Mouse (Mus musculus) embryonic facial prominence, embryonic 13.5 days (tissue): Measurements from ENCODE around the gene Mprip. TPM values are rescaled to one million over a fixed set of nuclear protein-coding genes. Genes with fewer than 3 reads are reported as not detected.
A peak's percentile ranks its signal among the peaks of the same experiment; 100 is the strongest.

ENCODE experiments used
- ATAC-seq: fragments of 200-750 bp; cut with Nextera tagmentation; 2 replicates; pipeline ENCODE4 v1.8.0; 2017; ENCODE audit warnings: low read depth; ENCODE audit not compliant: insufficient number of reproducible peaks, insufficient read depth, low FRiP score, low TSS enrichment
- H3K27ac ChIP-seq: fragments of 300-500 bp; sonication (generic); 2 replicates; pipeline ENCODE4 v1.5.1; 2015; ENCODE audit warnings: moderate library complexity, mild to moderate bottlenecking, inconsistent platforms
- H3K27me3 ChIP-seq: fragments of 300-500 bp; sonication (generic); 2 replicates; pipeline ENCODE4 v1.6.1; 2015; ENCODE audit warnings: mild to moderate bottlenecking, inconsistent platforms
- H3K36me3 ChIP-seq: fragments of 300-500 bp; sonication (generic); 2 replicates; pipeline ENCODE4 v1.6.1; 2015; ENCODE audit warnings: mild to moderate bottlenecking, inconsistent platforms
- H3K4me1 ChIP-seq: fragments of 300-500 bp; sonication (generic); 2 replicates; pipeline ENCODE4 v1.6.1; 2015; ENCODE audit warnings: inconsistent platforms
- H3K4me2 ChIP-seq: fragments of 300-500 bp; sonication (generic); 2 replicates; pipeline ENCODE4 v1.6.1; 2015; ENCODE audit warnings: moderate library complexity, mild to moderate bottlenecking, inconsistent platforms
- H3K4me3 ChIP-seq: fragments of 300-500 bp; sonication (generic); 2 replicates; pipeline ENCODE4 v1.5.1; 2015; ENCODE audit warnings: mild to moderate bottlenecking, inconsistent platforms
- H3K9ac ChIP-seq: fragments of 300-500 bp; sonication (generic); 2 replicates; pipeline ENCODE4 v1.6.1; 2015; ENCODE audit warnings: mild to moderate bottlenecking, inconsistent platforms
- H3K9me3 ChIP-seq: fragments of 300-500 bp; sonication (generic); 2 replicates; pipeline ENCODE4 v1.6.1; 2016; ENCODE audit warnings: inconsistent platforms
- WGBS: fragments of 180-500 bp; shearing (Covaris S2); methylation state at CpG from one replicate; pipeline ENCODE4 v1.1.7; 2015; ENCODE audit warnings: mixed read lengths; 5-methylcytosine and 5-hydroxymethylcytosine counted together
- polyA plus RNA-seq: library from polyadenylated mRNA; unstranded; fragments of >200 nt; fragmentation: Nextera tagmentation; extraction: Ambion mirVana; gene quantifications from 2 replicates; pipeline ENCODE4 v1.2.1, GENCODE M21; 2015

Gene Mprip
- polyA plus RNA-seq, 1 experiment from 2014 or later: 40.0 TPM

DNA sequence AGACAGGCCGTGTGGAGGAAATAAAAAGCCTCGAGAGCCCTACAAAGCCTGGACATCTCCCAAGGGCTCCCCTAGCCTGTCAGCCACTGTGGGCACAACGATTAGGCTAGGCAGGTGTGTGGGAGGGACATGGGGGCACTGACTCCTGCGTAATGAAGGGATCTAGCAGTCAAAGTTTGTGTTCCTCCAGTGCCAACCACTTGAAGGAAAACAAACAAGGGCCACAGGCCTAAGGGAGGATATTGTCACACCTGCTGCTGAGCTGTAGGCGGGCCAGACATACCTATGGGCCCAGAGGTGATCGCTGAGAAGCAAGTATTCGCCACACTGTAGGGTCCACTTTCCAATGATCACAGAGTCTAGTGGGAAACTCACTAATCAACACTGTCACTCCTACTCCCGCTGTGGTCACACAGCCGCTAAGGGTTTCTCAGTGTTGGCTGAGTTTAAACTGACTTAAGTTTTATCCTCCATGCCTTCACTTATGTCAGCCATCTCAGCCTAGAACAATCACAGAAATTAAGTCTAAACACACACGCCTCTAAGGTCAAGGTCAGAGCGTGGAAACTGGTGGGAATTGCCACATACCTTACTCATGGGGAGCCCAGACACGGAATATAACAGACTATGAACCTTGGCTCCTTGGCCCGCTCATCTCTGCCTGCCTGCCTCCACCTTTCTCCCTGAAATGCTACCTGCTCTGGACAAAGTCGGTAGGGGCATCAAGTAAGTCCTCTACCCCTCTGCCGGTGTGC lies 125.5 kb downstream of the Mprip start:
- Histone ChIP-seq H3K4me3 (peak overlapping the region; percentile 54), H3K9ac (peak overlapping the region; percentile 69; the same call in 1 of the 2 replicates), H3K27ac (no peak overlapping the region), H3K27me3 (peaks cover 6% of the 10 kb centered on the region), H3K4me2 (peak overlapping the region; percentile 95), H3K4me1 (peaks cover 18% of the 10 kb centered on the region), H3K36me3 (peaks cover 7% of the 10 kb centered on the region), H3K9me3 (no peaks in the 10 kb centered on the region)
- WGBS: 51% methylated on average over 15 of the region's 15 CpGs
- 0 out of 2 replicates have a peak, but pooled peaks have one; percentile 5 for ATAC-seq

DNA sequence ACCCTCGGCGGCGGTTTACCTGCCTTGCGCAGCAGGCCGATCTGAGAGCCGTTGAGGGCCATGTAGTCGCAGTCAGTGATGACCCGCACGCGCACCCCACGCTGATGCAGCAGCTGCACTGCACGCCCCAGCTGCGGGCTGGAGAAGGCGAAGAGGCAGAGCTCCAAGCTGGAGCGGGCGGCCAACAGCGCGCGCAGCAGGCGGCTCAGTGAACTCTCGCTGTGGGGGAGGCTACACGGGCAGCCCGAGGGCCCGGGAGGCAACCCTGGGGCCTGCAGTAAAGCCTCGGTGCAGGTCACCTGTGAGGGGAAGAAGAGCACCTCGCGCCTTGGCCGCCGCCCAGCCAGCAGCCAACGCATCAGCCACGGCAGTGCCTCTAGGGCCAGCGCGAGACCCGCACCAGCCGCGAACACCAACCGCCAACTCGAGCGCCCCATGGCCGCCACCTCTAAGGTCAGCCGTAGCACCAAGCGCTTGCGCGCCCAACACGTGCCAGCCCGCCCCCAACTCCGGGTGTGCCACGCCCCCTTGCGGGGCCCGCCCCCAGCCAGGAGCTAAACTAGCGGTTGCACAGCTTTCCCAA lies 126.2 kb downstream of the Mprip start, which contains the start of gene Pld6:
Gene Pld6, minus strand, starts transcription at position 447 of the 583 bp plus-strand sequence.
- under 1% methylated on average over 51 of the region's 51 CpGs for WGBS
- ATAC-seq: peak; percentile 70; the same call in 1 of the 2 replicates
- no peak within 1 kb of the TSS for H3K27ac ChIP-seq

DNA sequence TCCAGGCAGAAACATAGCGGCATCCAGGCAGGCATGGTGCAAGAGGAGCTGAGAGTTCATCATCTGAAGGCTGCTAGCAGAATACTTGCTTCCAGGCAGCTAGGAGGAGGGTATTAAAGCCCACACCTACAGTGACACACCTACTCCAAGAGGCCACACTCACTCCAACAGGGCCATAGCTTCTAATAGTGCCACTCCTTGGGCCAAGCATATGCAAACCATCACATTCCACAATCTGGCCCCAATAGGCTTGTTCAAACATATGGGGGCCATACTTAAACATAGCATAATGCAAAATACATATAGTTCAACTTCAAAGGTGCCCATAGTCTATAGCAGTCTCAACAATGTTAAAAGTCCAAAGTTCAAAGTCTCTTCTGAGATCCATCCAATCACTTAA lies 128.2 kb downstream of the Mprip start:
- peaks cover 34% of the 10 kb centered on the region for H3K36me3 ChIP-seq
- ATAC-seq: no peak
- H3K9me3 ChIP-seq: no peaks in the 10 kb centered on the region

More for the DNA sequence above, 126.2 kb downstream of the Mprip start, which contains the start of gene Pld6:
- no peaks in the 10 kb centered on the region for H3K9me3 ChIP-seq
- peak within 1 kb of the TSS; percentile 69 for H3K9ac ChIP-seq
- peak within 1 kb of the TSS; percentile 54 for H3K4me3 ChIP-seq
- peaks cover 6% of the 10 kb centered on the region for H3K27me3 ChIP-seq
- H3K36me3 ChIP-seq: peaks cover 13% of the 10 kb centered on the region
- peak within 1 kb of the TSS; percentile 95 for H3K4me2 ChIP-seq
- peaks cover 16% of the 10 kb centered on the region for H3K4me1 ChIP-seq

DNA sequence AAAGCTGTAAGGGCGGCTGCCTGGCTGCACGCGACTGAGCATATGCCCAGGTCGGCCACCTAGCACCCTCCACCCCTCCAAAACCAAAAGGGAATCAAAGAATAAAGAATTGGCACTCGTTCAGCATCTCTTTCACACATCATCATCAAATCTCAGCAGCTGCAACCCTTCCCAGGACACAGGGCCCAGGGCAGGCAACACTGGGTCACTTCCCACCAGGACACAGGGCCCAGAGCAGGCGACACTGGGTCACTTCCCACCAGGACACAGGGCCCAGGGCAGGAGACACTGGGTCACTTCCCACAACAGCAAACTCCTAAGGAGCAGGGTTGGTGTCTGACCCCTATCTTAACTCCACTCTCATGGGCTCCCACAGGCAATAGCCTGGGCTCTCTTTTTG lies 132.3 kb downstream of the Mprip start:
- H3K4me2 ChIP-seq: no peak overlapping the region

More for the DNA sequence above, 128.2 kb downstream of the Mprip start:
- Histone ChIP-seq H3K4me3 (no peak overlapping the region), H3K4me2 (no peak overlapping the region), H3K27ac (no peak overlapping the region), H3K9ac (no peak overlapping the region), H3K27me3 (peaks cover 6% of the 10 kb centered on the region), H3K4me1 (peaks cover 14% of the 10 kb centered on the region)
- WGBS: 95% methylated on average over 1 of the region's 1 CpGs

DNA sequence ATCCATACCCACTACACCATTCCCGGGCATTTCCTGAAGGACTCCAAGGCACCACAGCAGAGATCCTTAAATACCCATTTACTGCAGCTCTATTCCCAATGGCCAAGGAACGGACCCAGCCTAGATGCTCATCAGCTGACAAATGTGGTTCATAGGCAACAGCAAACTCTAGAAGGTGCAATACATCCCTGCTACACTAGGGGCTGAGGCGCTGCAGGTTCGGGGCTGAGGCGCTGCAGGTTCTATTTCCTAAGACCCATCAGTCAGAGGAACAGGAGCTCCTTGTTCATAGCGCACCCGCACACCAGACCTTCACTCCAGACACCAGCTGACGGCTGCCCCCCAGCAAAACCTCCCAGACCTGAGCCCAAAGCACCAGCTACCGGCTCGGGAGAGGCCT lies 139.3 kb downstream of the Mprip start:
- Histone ChIP-seq H3K4me3 (no peak overlapping the region), H3K36me3 (peaks cover 100% of the 10 kb centered on the region), H3K27ac (no peak overlapping the region), H3K9ac (no peak overlapping the region), H3K4me2 (no peak overlapping the region), H3K27me3 (no peaks in the 10 kb centered on the region), H3K9me3 (no peaks in the 10 kb centered on the region), H3K4me1 (no peaks in the 10 kb centered on the region)
- WGBS: 94% methylated on average over 10 of the region's 10 CpGs
- no peak for ATAC-seq

More for the DNA sequence above, 132.3 kb downstream of the Mprip start:
- Histone ChIP-seq H3K9ac (no peak overlapping the region), H3K4me1 (no peaks in the 10 kb centered on the region), H3K27ac (no peak overlapping the region), H3K27me3 (no peaks in the 10 kb centered on the region), H3K4me3 (no peak overlapping the region), H3K36me3 (peaks cover 74% of the 10 kb centered on the region), H3K9me3 (no peaks in the 10 kb centered on the region)
- no peak for ATAC-seq
- WGBS: 93% methylated on average over 6 of the region's 6 CpGs

DNA sequence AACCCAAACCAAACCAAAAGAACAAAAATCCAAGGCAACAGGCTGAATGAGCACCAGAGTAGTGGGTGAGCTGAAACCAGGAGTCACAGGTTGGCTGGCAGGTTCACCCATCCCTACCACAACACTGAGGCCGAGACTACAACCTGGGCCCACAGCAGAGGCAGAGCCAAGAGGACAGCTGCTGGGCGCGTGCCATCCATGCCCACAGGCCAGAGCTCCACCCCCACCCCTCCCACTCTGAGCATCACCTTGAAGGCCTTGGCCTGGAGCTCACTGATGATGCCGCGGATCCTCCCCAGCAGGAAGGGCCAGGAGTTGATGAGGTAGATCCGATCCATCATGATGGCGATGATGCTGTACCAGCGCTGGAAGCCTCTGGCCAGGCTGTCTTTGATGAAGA lies 140.8 kb downstream of the Mprip start:
- Histone ChIP-seq H3K4me3 (no peak overlapping the region), H3K9ac (no peak overlapping the region), H3K36me3 (peaks cover 100% of the 10 kb centered on the region), H3K9me3 (no peaks in the 10 kb centered on the region), H3K4me2 (no peak overlapping the region), H3K27me3 (no peaks in the 10 kb centered on the region), H3K4me1 (no peaks in the 10 kb centered on the region), H3K27ac (no peak overlapping the region)
- ATAC-seq: no peak
- WGBS: 96% methylated on average over 8 of the region's 8 CpGs

DNA sequence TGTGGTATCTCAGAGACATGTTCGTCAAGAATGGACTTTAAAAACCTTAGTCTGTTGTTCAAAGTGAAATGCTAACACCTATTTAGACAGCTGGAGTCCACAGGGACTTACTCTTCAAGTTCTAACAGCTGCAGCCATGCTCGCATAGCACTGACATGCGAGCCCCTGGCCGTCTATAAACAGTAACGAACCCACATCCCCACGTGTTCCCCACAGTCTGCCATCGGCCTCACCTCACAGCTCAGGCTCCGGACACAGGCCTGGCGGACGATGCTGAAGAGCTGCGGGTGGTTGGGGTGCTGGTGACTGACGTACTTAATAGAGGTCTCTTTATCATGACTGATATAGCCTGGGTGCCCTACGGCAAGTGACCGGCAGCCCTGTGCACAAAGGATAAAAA lies 142.4 kb downstream of the Mprip start:
- Histone ChIP-seq H3K27ac (no peak overlapping the region), H3K36me3 (peaks cover 95% of the 10 kb centered on the region), H3K9me3 (no peaks in the 10 kb centered on the region), H3K4me3 (no peak overlapping the region), H3K9ac (no peak overlapping the region), H3K4me2 (no peak overlapping the region), H3K4me1 (peaks cover 6% of the 10 kb centered on the region), H3K27me3 (no peaks in the 10 kb centered on the region)
- WGBS: 86% methylated on average over 14 of the region's 14 CpGs
- no peak for ATAC-seq

DNA sequence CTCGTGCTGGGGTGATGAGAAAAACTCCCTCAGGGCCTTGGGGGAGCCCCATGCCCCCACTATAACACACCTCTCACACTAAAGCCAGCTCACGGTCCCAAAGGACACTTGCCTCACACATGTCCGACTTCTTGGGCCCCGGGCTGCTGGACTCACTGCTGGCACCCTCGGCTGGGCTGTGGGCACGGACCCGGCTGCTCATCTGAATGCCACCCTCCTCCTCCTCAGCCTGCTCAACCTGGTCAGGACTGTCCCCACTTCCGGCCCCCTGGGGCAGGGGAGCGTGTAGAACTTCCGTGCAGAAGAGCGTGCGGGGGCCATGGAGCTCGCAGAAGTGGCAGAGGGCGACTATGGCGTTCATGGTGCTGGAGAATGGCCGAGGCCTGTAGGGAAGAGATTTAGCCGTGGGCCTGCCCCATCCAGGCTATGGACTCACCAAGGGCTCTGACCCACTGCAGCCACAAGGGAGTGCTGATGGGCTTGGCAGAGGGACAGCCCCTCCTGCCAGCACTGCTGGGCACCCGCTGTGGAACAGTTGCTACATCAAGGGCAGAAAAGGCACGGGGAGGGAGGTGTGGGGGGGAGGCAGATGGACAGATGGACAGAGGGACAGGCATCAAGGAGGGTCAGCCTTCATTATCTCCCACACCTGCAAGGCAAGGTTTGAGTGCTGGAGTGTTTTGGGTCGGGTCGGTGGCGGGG lies 143.5 kb downstream of the Mprip start:
- Histone ChIP-seq H3K4me3 (no peak overlapping the region), H3K27me3 (no peaks in the 10 kb centered on the region), H3K27ac (no peak overlapping the region), H3K9ac (no peak overlapping the region), H3K4me2 (no peak overlapping the region), H3K9me3 (no peaks in the 10 kb centered on the region), H3K4me1 (peaks cover 13% of the 10 kb centered on the region), H3K36me3 (peaks cover 84% of the 10 kb centered on the region)
- WGBS: 90% methylated on average over 22 of the region's 22 CpGs
- ATAC-seq: no peak

DNA sequence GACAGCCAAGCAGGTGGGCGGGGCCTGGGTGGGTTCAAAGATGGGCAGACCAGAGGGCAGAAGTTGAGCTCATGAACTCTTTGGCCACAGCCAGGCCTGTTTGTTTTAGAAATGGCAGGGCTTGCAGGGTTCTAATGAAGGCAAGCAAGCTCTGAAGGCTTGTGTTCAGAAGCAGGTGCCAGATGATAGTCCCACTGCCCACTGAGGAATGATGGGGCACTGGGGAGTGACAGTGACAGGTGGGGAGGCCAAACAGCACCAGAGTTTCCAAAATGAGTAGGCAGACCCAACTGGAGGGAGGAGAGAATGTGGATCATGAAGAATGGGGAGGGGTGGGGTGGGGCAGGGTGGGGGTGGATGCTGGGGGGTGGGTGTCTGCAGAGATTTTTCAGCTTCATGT lies 144.2 kb downstream of the Mprip start:
- H3K27ac ChIP-seq: no peak overlapping the region
- H3K36me3 ChIP-seq: peaks cover 77% of the 10 kb centered on the region
- H3K27me3 ChIP-seq: no peaks in the 10 kb centered on the region
- no peak overlapping the region for H3K4me3 ChIP-seq
- no peak overlapping the region for H3K9ac ChIP-seq
- no peaks in the 10 kb centered on the region for H3K9me3 ChIP-seq
- ATAC-seq: no peak
- 95% methylated on average over 1 of the region's 1 CpGs for WGBS
- no peak overlapping the region for H3K4me2 ChIP-seq
- peaks cover 13% of the 10 kb centered on the region for H3K4me1 ChIP-seq

DNA sequence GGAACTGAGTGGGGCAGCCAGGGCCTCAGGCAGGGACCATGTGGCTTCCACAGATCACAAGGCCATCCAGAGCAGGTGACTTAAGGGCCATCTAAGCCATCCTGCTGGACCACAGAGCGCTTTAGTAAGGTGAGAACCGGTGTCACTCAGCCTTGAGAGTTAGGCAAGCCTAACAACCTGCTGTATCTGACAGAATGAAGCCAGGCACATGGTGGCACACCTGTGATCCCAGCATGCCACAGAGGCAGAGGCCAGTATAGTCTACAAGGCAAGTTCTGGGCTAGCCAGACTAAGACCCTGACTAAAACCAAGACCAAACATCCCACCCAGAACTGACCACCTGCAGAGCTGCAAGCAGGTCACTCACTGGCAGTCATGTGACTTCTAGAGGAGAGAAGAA lies 144.6 kb downstream of the Mprip start:
- peaks cover 14% of the 10 kb centered on the region for H3K4me1 ChIP-seq
- WGBS: 94% methylated on average over 2 of the region's 2 CpGs
- no peak for ATAC-seq
- H3K4me3 ChIP-seq: no peak overlapping the region
- H3K27me3 ChIP-seq: no peaks in the 10 kb centered on the region
- H3K9me3 ChIP-seq: no peaks in the 10 kb centered on the region
- H3K27ac ChIP-seq: no peak overlapping the region
- no peak overlapping the region for H3K4me2 ChIP-seq
- no peak overlapping the region for H3K9ac ChIP-seq
- H3K36me3 ChIP-seq: peaks cover 73% of the 10 kb centered on the region

DNA sequence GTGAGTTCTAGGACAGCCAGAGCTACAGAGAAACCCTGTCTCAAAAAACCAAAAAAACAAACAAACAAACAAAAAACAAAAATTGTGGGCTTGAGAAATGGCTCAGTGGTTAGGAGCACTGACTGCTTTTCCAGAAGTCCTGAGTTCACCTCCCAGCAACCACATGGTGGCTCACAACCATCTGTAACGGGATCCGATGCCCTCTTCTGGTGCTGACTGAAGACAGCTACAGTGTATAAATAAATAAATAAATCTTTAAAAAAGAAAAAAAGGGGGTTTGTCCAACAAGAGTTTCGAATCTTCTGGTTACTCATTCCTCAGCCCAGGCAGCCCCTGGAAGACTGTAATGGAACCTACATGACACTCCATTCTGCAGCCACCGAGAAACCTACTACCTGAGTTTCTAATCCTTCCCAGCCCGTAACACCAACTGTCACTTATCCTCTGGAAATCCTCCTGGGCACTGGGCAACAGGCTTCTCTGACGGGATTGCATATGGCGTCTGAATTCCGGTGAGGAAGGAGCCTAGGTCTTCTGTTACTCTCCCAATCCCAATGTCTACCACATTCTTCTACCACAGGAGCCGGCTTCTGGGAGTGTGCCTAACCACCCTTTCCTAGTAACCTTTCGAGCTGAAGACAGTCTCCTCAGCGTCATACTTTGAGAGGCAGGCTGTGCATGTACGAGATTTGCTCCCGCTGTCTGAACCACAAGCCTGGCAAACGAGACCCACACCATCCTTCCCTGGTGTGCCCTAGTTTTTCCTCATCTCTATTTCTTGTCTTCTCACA lies 147.3 kb downstream of the Mprip start:
- 63% methylated on average over 14 of the region's 14 CpGs for WGBS
- Histone ChIP-seq H3K36me3 (peaks cover 46% of the 10 kb centered on the region), H3K27ac (peak overlapping the region; percentile 97), H3K4me1 (peaks cover 24% of the 10 kb centered on the region), H3K4me3 (peak overlapping the region; percentile 74), H3K9ac (peak overlapping the region; percentile 94), H3K9me3 (no peaks in the 10 kb centered on the region), H3K27me3 (no peaks in the 10 kb centered on the region), H3K4me2 (peak overlapping the region; percentile 85)
- ATAC-seq: no peak
